Mouse (Mus musculus) ovary, postnatal 10 days (tissue): Measurements from ENCODE around the gene Ankrd53.
"Not testable (repeated sequence)": the region's sequence is repeated elsewhere in the genome, so short reads cannot be mapped to it uniquely, and the experiment has no call there.

Experiments used
- DNase-seq: peaks from one replicate; pipeline ENCODE4 v3.0.0; 2022; ENCODE audit warnings: low spot score

The Ankrd53 gene

GRCm38 (mm10) chr6:83766982-83767381 is 4.5 kb downstream of the Ankrd53 start:
- no peak for DNase-seq

GRCm38 (mm10) chr6:83768485-83768884 is 6.0 kb downstream of the Ankrd53 start:
- no peak for DNase-seq

DNA sequence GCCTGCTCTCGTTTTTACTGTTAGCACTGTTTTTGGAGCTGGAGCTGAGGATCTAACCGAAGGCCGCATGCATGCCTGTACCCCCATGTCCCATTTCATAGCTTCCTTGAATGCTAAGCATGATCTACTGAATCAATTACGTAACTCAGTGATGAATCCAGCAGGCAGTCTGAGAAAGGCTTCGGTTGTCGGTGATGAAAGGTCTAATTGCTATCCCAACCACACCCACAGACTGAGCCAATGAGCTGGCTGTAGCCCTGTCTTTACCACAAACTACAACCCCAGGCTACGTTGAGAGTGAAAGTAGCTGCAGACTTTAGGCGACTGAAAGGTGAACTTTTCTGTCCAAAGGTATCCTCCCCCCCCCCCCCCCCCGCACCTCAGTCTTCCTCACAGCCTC is 11.7 kb downstream of the Ankrd53 start:
- no peak for DNase-seq

- DNase-seq = no peak
Observed at GRCm38 (mm10) chr6:83774781-83775563, 12.5 kb downstream of the Ankrd53 start.

GRCm38 (mm10) chr6:83775638-83776293 is 13.3 kb downstream of the Ankrd53 start, which contains the start of gene Tex261:
Gene Tex261 (minus strand): TSS chr6:83775813.
- DNase-seq = peak; percentile 83

GRCm38 (mm10) chr6:83778306-83778705 is 15.9 kb downstream of the Ankrd53 start:
- DNase-seq = no peak

- DNase-seq = no peak
Observed at GRCm38 (mm10) chr6:83779026-83779425, 16.6 kb downstream of the Ankrd53 start.

- DNase-seq = no peak
Observed at GRCm38 (mm10) chr6:83786426-83786825, 24.0 kb downstream of the Ankrd53 start.

GRCm38 (mm10) chr6:83788554-83788953 is 26.1 kb downstream of the Ankrd53 start:
- DNase-seq = no peak

DNA sequence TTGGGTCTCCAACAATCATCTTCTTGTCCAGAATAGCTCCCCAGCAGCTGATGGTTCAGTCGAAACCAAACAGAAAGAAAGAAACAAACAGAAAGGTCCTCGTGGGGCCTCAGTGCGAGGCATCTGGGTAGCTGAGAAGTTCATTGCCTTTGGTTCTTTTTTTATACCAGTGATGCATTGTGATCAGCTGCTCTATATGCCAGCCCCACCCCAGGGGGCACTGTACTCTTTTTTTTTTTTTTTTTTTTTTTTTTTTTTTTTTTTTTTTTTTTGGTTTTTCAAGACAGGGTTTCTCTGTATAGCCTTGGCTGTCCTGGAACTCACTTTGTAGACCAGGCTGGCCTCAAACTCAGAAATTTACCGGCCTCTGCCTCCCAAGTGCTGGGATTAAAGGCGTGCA is 28.1 kb downstream of the Ankrd53 start:
- not testable (repeated sequence) for DNase-seq

DNA sequence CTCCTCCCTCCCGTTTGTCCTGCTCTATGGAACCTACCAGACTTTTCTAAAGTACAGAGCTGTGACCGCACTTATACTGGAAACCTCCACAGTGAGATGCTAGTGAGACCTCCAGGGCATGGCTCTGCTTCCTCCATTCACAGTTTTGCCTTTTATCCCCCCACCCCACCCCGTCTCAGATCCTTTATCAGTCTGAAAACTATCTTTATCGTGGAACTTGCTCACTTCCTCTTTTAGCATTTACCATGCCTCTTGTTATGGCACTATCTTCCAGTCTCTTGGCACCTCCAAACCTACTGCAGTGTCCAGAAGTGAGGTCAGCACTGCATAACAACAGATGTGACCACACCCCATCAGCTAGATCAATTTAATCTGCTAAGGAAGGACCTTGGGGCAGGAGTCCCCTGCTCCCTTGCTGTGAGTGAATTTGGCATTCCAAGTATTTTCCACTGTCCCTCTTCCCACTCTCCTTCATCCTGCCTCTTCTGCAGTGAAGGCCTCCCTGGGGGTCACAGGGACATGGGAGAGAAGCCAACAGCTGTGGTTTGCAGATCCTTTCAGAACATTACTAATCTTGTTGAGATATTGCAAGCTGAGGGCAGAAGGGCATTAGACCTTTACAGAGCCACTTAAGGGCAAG is 28.9 kb downstream of the Ankrd53 start:
- no peak for DNase-seq

- peak; percentile 93 for DNase-seq
Observed at GRCm38 (mm10) chr6:83794760-83795296, 32.4 kb downstream of the Ankrd53 start, which contains the start of gene Nagk. Gene Nagk (plus strand): TSS chr6:83794982.

DNA sequence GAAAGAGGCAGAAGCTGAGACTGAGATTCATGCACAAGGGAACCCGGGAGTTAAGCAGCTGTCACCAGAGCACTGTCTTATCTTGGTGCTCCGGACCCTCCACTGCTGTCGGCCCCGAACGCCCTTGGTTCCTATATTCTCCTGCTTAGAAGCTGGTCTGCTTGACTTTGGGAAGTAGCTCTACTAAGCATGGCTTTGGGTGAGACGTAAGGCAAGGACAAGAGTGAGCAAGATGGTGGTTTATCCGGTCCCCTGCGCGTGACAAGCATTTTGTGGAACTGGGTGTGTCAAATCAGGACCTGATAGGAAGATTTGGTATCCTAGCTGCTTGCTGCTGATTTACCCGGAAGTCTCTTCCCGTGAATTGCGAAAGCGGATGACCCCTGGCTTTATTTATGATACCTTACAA is 33.1 kb downstream of the Ankrd53 start:
- DNase-seq = no peak

- DNase-seq = no peak
Observed at GRCm38 (mm10) chr6:83796686-83797085, 34.2 kb downstream of the Ankrd53 start.

GRCm38 (mm10) chr6:83802033-83802432 is 39.6 kb downstream of the Ankrd53 start:
- no peak for DNase-seq

DNA sequence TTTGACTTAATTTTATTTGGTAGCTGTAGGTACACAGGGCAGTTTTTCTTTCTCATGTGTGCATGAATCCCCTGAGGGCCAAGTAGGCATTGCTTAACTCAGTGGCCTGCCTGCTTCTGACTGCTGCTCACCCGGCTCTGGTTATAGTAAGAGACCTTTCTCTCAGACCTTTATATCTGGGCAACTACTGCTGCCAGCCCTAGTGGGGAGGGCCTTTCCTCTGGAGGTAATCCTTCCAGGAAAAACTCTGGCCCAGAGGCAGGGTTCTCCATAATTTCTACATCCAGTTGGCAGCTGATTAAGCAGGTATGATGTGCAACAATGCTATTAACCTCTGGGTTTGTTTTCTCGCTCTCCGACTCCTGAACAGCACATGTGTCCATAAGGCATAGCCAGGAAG is 40.4 kb downstream of the Ankrd53 start:
- DNase-seq = no peak

- DNase-seq = no peak
Observed at GRCm38 (mm10) chr6:83815801-83816200, 53.4 kb downstream of the Ankrd53 start.
